Mouse (Mus musculus) bone marrow, adult 2 months (tissue): ENCODE data around the gene Xpnpep2.

Experiments
- CTCF ChIP-seq: fragments of 200-500 bp; IDR thresholded peaks from 2 replicates; pipeline ENCODE4 v1.5.1; 2011; ENCODE audit warnings: low read length, control low read depth; ENCODE audit not compliant: control insufficient read depth, insufficient read depth
- POLR2A ChIP-seq: fragments of 200-500 bp; IDR thresholded peaks from 2 replicates; pipeline ENCODE4 v1.6.1; 2011; ENCODE audit warnings: low read depth, mild to moderate bottlenecking, control low read depth, low read length, borderline replicate concordance; ENCODE audit not compliant: control insufficient read depth

- TF ChIP-seq CTCF (no peak), POLR2A (no peak)
Observed at GRCm38 (mm10) chrX:48170368-48170767, 61.8 kb downstream of the Xpnpep2 start.
